Mouse (Mus musculus): ENCODE results near the gene Fes. TPM values are rescaled to one million over a fixed set of nuclear protein-coding genes. Genes with fewer than 3 reads are reported as not detected.
A peak's percentile ranks its signal among the peaks of the same experiment; 100 is the strongest.

The Fes gene
- polyA plus RNA-seq, 1 experiment from 2014 or later, result 9.5 TPM

- 67% methylated on average over 8 of the region's 8 CpGs for WGBS
- no peak overlapping the region for H3K4me2 ChIP-seq (replicated peaks; ENCODE audit: low read depth, low read length)
- peaks cover 46% of the 10 kb centered on the region for H3K36me3 ChIP-seq (ENCODE audit: control insufficient read depth, insufficient read depth, low read length)
- H3K9ac ChIP-seq (replicated peaks; ENCODE audit: low read depth, low read length), result no peak overlapping the region
- no peaks in the 10 kb centered on the region for H3K9me3 ChIP-seq (ENCODE audit: control insufficient read depth, low read depth, low read length)
- no peaks in the 10 kb centered on the region for H3K27me3 ChIP-seq (ENCODE audit: control insufficient read depth, insufficient read depth, low read length)
- no peak overlapping the region for H3K27ac ChIP-seq (ENCODE audit: low read length)
- no peak overlapping the region for H3K4me3 ChIP-seq (ENCODE audit: low read depth, low read length)
- H3K4me1 ChIP-seq (ENCODE audit: control insufficient read depth, insufficient read depth, low read length), result no peaks in the 10 kb centered on the region
- ATAC-seq (ENCODE audit: insufficient number of reproducible peaks, insufficient read depth, low FRiP score, low read depth), result 0 out of 2 replicates have a peak, but pooled peaks have one; percentile 21
These were observed 30.6 kb downstream of the Fes start for GRCm38 (mm10) chr7:80357156-80357555.

GRCm38 (mm10) chr7:80356351-80356750, 31.4 kb downstream of the Fes start:
- H3K9ac ChIP-seq (replicated peaks; ENCODE audit: low read depth, low read length), result no peak overlapping the region
- H3K9me3 ChIP-seq (ENCODE audit: control insufficient read depth, low read depth, low read length), result no peaks in the 10 kb centered on the region
- no peaks in the 10 kb centered on the region for H3K27me3 ChIP-seq (ENCODE audit: control insufficient read depth, insufficient read depth, low read length)
- peaks cover 44% of the 10 kb centered on the region for H3K36me3 ChIP-seq (ENCODE audit: control insufficient read depth, insufficient read depth, low read length)
- no peaks in the 10 kb centered on the region for H3K4me1 ChIP-seq (ENCODE audit: control insufficient read depth, insufficient read depth, low read length)
- H3K27ac ChIP-seq (ENCODE audit: low read length), result no peak overlapping the region
- no peak overlapping the region for H3K4me2 ChIP-seq (replicated peaks; ENCODE audit: low read depth, low read length)
- no peak for ATAC-seq (ENCODE audit: insufficient number of reproducible peaks, insufficient read depth, low FRiP score, low read depth)
- H3K4me3 ChIP-seq (ENCODE audit: low read depth, low read length), result no peak overlapping the region
- WGBS, result 87% methylated on average over 13 of the region's 13 CpGs

- no peak overlapping the region for H3K4me2 ChIP-seq (replicated peaks; ENCODE audit: low read depth, low read length)
- H3K27me3 ChIP-seq (ENCODE audit: control insufficient read depth, insufficient read depth, low read length), result no peaks in the 10 kb centered on the region
- H3K27ac ChIP-seq (ENCODE audit: low read length), result no peak overlapping the region
- 94% methylated on average over 8 of the region's 8 CpGs for WGBS
- no peaks in the 10 kb centered on the region for H3K9me3 ChIP-seq (ENCODE audit: control insufficient read depth, low read depth, low read length)
- H3K4me3 ChIP-seq (ENCODE audit: low read depth, low read length), result no peak overlapping the region
- H3K36me3 ChIP-seq (ENCODE audit: control insufficient read depth, insufficient read depth, low read length), result peaks cover 42% of the 10 kb centered on the region
- no peak overlapping the region for H3K9ac ChIP-seq (replicated peaks; ENCODE audit: low read depth, low read length)
- peaks cover 8% of the 10 kb centered on the region; the same call in 1 of the 2 replicates for H3K4me1 ChIP-seq (ENCODE audit: control insufficient read depth, insufficient read depth, low read length)
- no peak for ATAC-seq (ENCODE audit: insufficient number of reproducible peaks, insufficient read depth, low FRiP score, low read depth)
These were observed 34.8 kb downstream of the Fes start for GRCm38 (mm10) chr7:80352920-80353319.

- Histone ChIP-seq H3K4me1 (ENCODE audit: control insufficient read depth, insufficient read depth, low read length) (peaks cover 9% of the 10 kb centered on the region; the same call in 1 of the 2 replicates), H3K27ac (ENCODE audit: low read length) (no peak overlapping the region), H3K4me2 (replicated peaks; ENCODE audit: low read depth, low read length) (no peak overlapping the region), H3K36me3 (ENCODE audit: control insufficient read depth, insufficient read depth, low read length) (peaks cover 34% of the 10 kb centered on the region), H3K4me3 (ENCODE audit: low read depth, low read length) (no peak overlapping the region), H3K9ac (replicated peaks; ENCODE audit: low read depth, low read length) (no peak overlapping the region), H3K9me3 (ENCODE audit: control insufficient read depth, low read depth, low read length) (no peaks in the 10 kb centered on the region), H3K27me3 (ENCODE audit: control insufficient read depth, insufficient read depth, low read length) (no peaks in the 10 kb centered on the region)
- no peak for ATAC-seq (ENCODE audit: insufficient number of reproducible peaks, insufficient read depth, low FRiP score, low read depth)
- 72% methylated on average over 2 of the region's 2 CpGs for WGBS
These were observed 36.9 kb downstream of the Fes start for GRCm38 (mm10) chr7:80350808-80351207.

GRCm38 (mm10) chr7:80347670-80348586, 39.8 kb downstream of the Fes start:
- no peaks in the 10 kb centered on the region for H3K9me3 ChIP-seq (ENCODE audit: control insufficient read depth, low read depth, low read length)
- H3K36me3 ChIP-seq (ENCODE audit: control insufficient read depth, insufficient read depth, low read length), result peaks cover 22% of the 10 kb centered on the region
- 51% methylated on average over 13 of the region's 13 CpGs for WGBS
- peak overlapping the region; percentile 80 for H3K27ac ChIP-seq (ENCODE audit: low read length)
- no peaks in the 10 kb centered on the region for H3K27me3 ChIP-seq (ENCODE audit: control insufficient read depth, insufficient read depth, low read length)
- ATAC-seq (ENCODE audit: insufficient number of reproducible peaks, insufficient read depth, low FRiP score, low read depth), result no peak; the same call in 1 of the 2 replicates
- H3K4me2 ChIP-seq (replicated peaks; ENCODE audit: low read depth, low read length), result no peak overlapping the region
- no peak overlapping the region for H3K9ac ChIP-seq (replicated peaks; ENCODE audit: low read depth, low read length)
- H3K4me1 ChIP-seq (ENCODE audit: control insufficient read depth, insufficient read depth, low read length), result peaks cover 15% of the 10 kb centered on the region; the same call in 1 of the 2 replicates
- H3K4me3 ChIP-seq (ENCODE audit: low read depth, low read length), result no peak overlapping the region

- WGBS, result 82% methylated on average over 5 of the region's 5 CpGs
- Histone ChIP-seq H3K4me1 (ENCODE audit: control insufficient read depth, insufficient read depth, low read length) (peaks cover 19% of the 10 kb centered on the region; the same call in 1 of the 2 replicates), H3K9me3 (ENCODE audit: control insufficient read depth, low read depth, low read length) (no peaks in the 10 kb centered on the region), H3K4me3 (ENCODE audit: low read depth, low read length) (no peak overlapping the region), H3K27ac (ENCODE audit: low read length) (no peak overlapping the region), H3K36me3 (ENCODE audit: control insufficient read depth, insufficient read depth, low read length) (peaks cover 18% of the 10 kb centered on the region), H3K4me2 (replicated peaks; ENCODE audit: low read depth, low read length) (no peak overlapping the region), H3K9ac (replicated peaks; ENCODE audit: low read depth, low read length) (no peak overlapping the region), H3K27me3 (ENCODE audit: control insufficient read depth, insufficient read depth, low read length) (no peaks in the 10 kb centered on the region)
- no peak for ATAC-seq (ENCODE audit: insufficient number of reproducible peaks, insufficient read depth, low FRiP score, low read depth)
These were observed 40.9 kb downstream of the Fes start for GRCm38 (mm10) chr7:80346830-80347229.

GRCm38 (mm10) chr7:80346173-80346572, 41.6 kb downstream of the Fes start:
- peaks cover 14% of the 10 kb centered on the region for H3K36me3 ChIP-seq (ENCODE audit: control insufficient read depth, insufficient read depth, low read length)
- H3K9me3 ChIP-seq (ENCODE audit: control insufficient read depth, low read depth, low read length), result no peaks in the 10 kb centered on the region
- H3K4me2 ChIP-seq (replicated peaks; ENCODE audit: low read depth, low read length), result no peak overlapping the region
- ATAC-seq (ENCODE audit: insufficient number of reproducible peaks, insufficient read depth, low FRiP score, low read depth), result no peak
- H3K27me3 ChIP-seq (ENCODE audit: control insufficient read depth, insufficient read depth, low read length), result no peaks in the 10 kb centered on the region
- WGBS, result 92% methylated on average over 9 of the region's 9 CpGs
- H3K4me1 ChIP-seq (ENCODE audit: control insufficient read depth, insufficient read depth, low read length), result peaks cover 19% of the 10 kb centered on the region; the same call in 1 of the 2 replicates
- H3K4me3 ChIP-seq (ENCODE audit: low read depth, low read length), result no peak overlapping the region
- H3K27ac ChIP-seq (ENCODE audit: low read length), result no peak overlapping the region
- H3K9ac ChIP-seq (replicated peaks; ENCODE audit: low read depth, low read length), result no peak overlapping the region

GRCm38 (mm10) chr7:80343270-80344018, 44.3 kb downstream of the Fes start:
- no peaks in the 10 kb centered on the region for H3K36me3 ChIP-seq (ENCODE audit: control insufficient read depth, insufficient read depth, low read length)
- WGBS, result 21% methylated on average over 19 of the region's 19 CpGs
- H3K27ac ChIP-seq (ENCODE audit: low read length), result no peak overlapping the region
- H3K9ac ChIP-seq (replicated peaks; ENCODE audit: low read depth, low read length), result peak overlapping the region; percentile 77
- peaks cover 25% of the 10 kb centered on the region; the same call in 1 of the 2 replicates for H3K4me1 ChIP-seq (ENCODE audit: control insufficient read depth, insufficient read depth, low read length)
- H3K4me3 ChIP-seq (ENCODE audit: low read depth, low read length), result peak overlapping the region; percentile 51
- no peaks in the 10 kb centered on the region for H3K9me3 ChIP-seq (ENCODE audit: control insufficient read depth, low read depth, low read length)
- no peaks in the 10 kb centered on the region for H3K27me3 ChIP-seq (ENCODE audit: control insufficient read depth, insufficient read depth, low read length)
- no peak for ATAC-seq (ENCODE audit: insufficient number of reproducible peaks, insufficient read depth, low FRiP score, low read depth)
- peak overlapping the region; percentile 95 for H3K4me2 ChIP-seq (replicated peaks; ENCODE audit: low read depth, low read length)

All from stomach, embryonic 14.5 days (tissue).